In the genomic region with DNA sequence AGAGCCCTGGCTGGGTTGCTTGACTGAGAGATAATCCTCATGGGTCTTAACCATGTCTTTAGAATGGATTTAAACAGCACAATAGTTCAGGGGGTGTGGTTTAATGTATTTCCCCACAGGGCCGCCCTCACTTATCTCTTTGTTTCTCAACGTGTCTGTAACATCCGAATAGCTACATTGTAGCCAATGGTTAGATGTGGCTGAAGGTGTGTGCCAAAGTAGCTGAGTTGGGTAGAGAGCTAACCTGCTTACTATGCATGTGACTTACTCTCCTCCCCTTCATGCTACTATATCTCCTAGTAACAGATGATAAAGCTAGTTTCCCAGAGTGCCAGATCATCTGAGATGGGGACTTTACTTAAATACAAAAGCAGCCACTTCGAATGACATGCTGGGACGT, we compare ENCODE assay signal across 13 mouse cellular contexts.
"Had no signal": no experiment of that assay in that cellular context is flagged by ENCODE, and none has a peak within 500 bp of the region (broad histone marks: within the 10 kb centered on the region; RNA-seq: fewer than 3 reads in every experiment).

No protein-coding gene starts in this region.

- H3K9ac ChIP-seq: hindbrain, embryonic 15.5 days; liver, embryonic 14.5 days; neural tube, embryonic 12.5 days had no signal

- H3K4me3 ChIP-seq: hindbrain, embryonic 15.5 days; layer of hippocampus, adult 2 months; neural tube, embryonic 12.5 days had no signal

- H3K27ac ChIP-seq: hindbrain, embryonic 15.5 days; layer of hippocampus, adult 2 months; liver, embryonic 14.5 days; neural tube, embryonic 12.5 days had no signal

- H3K9me3 ChIP-seq: hindbrain, embryonic 15.5 days; neural tube, embryonic 12.5 days had no signal

- H3K36me3 ChIP-seq: hindbrain, embryonic 15.5 days; neural tube, embryonic 12.5 days had no signal

- DNase-seq: kidney, adult 18-20 months; kidney, postnatal 10 days; kidney, postnatal 4 days; left cerebral cortex, postnatal 4 days; lung, adult 18-20 months; lung, postnatal 36 days; right cerebral cortex, postnatal 14 days; thymus, postnatal 36 days had no signal

- H3K4me2 ChIP-seq: hindbrain, embryonic 15.5 days; neural tube, embryonic 12.5 days had no signal

- H3K27me3 ChIP-seq: hindbrain, embryonic 15.5 days had no signal

- ATAC-seq: lung, postnatal 0 days had no signal
